Mouse (Mus musculus) embryonic fibroblast, embryonic 13.5 days (primary cell): Measurements from ENCODE around the gene Amd1.
"Not testable (repeated sequence)": the region's sequence is repeated elsewhere in the genome, so short reads cannot be mapped to it uniquely, and the experiment has no call there.

ENCODE experiments used
- CTCF ChIP-seq: IDR thresholded peaks from 2 replicates; pipeline ENCODE4 v1.5.1; 2011; ENCODE audit warnings: mild to moderate bottlenecking, control low read depth, low read length, moderate library complexity, borderline replicate concordance; ENCODE audit not compliant: insufficient read depth
- POLR2A ChIP-seq: IDR thresholded peaks from 2 replicates; pipeline ENCODE4 v1.6.1; 2011; ENCODE audit warnings: low read depth, mild to moderate bottlenecking, control low read depth, low read length, moderate library complexity

DNA sequence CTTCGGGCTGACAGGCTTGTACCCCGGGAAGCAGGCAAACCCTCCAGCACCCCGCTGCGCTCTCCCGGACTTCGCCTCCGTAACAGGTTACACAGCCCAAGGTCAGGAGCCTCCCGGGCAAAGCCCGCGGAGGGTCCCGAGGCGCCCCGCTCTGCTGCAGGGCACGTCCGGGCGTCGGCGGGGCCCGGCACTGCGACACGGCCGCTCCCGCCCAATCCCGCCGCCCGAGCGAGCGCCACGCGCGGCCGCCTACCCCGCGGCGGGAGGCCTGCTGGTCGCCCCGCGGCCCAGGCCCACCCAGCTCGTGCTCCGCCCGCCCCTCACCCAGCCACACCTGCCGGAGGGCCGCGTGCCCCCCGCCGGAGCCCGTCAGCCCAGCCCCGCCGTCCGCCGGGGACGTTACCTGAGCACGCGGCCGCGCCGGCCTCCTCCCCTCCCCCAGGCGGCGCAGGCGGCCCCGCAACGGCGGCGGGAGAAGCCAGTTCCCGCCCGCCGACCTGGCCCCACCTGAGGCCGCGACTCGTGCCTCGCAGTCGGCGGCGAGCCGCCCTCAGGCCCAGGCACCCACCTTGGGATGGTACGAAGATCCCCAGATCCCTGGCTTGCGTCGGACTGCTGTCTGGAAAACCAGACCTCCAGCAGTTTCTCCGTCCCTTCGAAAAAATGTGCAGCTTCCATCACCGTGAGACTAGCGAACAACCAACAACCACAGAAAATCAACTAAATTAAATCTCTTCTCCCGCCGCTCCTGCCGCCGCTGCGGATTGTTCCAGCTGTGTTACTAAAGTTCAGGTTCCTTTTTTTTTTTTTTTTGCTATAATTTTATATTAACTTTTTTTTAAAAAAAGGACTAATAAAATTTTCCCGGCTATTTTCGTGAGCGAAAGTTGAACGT is 558 bp downstream of the Amd1 start:
- TF ChIP-seq CTCF = not testable (repeated sequence)
- TF ChIP-seq POLR2A = 0 out of 2 replicates have a peak, but pooled peaks have one; percentile 3
